Mouse (Mus musculus) megakaryocyte, embryonic 14.5 days (primary cell): ENCODE measurements at regions not wholly inside any gene's neighbourhood (a gene's known extent, or its start where the extent isn't known, plus 50 kb on each side); places are given as distances from the start of the nearest gene placed in this dataset.

Source experiments
- FLI1 ChIP-seq: IDR thresholded peaks from 2 replicates; pipeline ENCODE4 v1.6.1; 2012; ENCODE audit warnings: low read length, inconsistent platforms, mixed read lengths
- GATA1 ChIP-seq: IDR thresholded peaks from 3 replicates; pipeline ENCODE4 v1.6.1; 2012; ENCODE audit warnings: mixed read lengths, low read length, inconsistent platforms, borderline replicate concordance

- TF ChIP-seq GATA1 (no peak), FLI1 (no peak)
Observed at GRCm38 (mm10) chr15:37100767-37101288, 93.3 kb upstream of the Zfp706 start.
